ENCODE assay signal across 13 mouse cellular contexts in the genomic region with DNA sequence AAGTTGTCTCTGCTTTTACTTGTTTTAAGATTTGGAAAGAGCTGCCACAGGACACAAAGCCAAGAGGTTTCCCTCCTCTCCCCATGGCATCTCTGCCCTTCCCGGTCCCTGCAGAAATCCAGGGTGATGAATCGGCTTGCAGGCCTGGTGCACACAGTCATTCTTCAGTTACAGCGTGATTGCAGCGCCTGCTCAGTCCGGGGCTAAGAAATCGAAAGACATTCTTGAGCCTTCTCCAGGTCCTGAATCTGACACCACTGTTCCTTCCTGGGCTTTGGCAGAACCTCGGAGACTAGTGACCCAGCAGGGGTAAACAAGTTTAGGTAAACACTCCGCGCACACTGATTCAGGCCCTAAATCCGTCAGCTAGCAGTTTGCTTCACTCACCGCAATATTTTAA.
A peak's percentile ranks its signal among the peaks of the same experiment; 100 is the strongest.
DNase-seq lines count a peak whose midpoint lies in the region; ATAC-seq and TF ChIP-seq lines count a peak whose summit lies in the region.
"Had no signal": no experiment of that assay in that cellular context is flagged by ENCODE, and none has a peak within 500 bp of the region (broad histone marks: within the 10 kb centered on the region; RNA-seq: fewer than 3 reads in every experiment).

No protein-coding gene starts in this region.

- 0 out of 2 replicates have a peak overlapping the region, but pooled peaks have one; percentile 4 for H3K4me2 ChIP-seq in kidney, embryonic 15.5 days

- peaks cover 67% of the 10 kb centered on the region for H3K27me3 ChIP-seq in embryonic facial prominence, embryonic 10.5 days (replicated peaks; ENCODE audit: low read depth, poor library complexity, severe bottlenecking)
- H3K27me3 ChIP-seq in kidney, embryonic 15.5 days, result peaks cover 77% of the 10 kb centered on the region

- intact Hi-C loops in gastrocnemius, adult 2 months (cut with DNase I), result no loop called here
- intact Hi-C loops in gastrocnemius, postnatal 36 days (cut with DNase I), result no loop called here

- TF ChIP-seq CTCF in gastrocnemius, adult 2 months (IDR thresholded peaks at IDR 0.05), result no peak

- no peak overlapping the region for H3K27ac ChIP-seq in gastrocnemius, adult 2 months
- H3K27ac ChIP-seq in embryonic facial prominence, embryonic 10.5 days (replicated peaks), result peak overlapping the region; percentile 72
- peak overlapping the region; percentile 49; the same call in 1 of the 2 replicates for H3K27ac ChIP-seq in kidney, embryonic 15.5 days

- 0 out of 2 replicates have a peak overlapping the region, but pooled peaks have one; percentile 4 for H3K4me3 ChIP-seq in gastrocnemius, adult 2 months
- H3K4me3 ChIP-seq in embryonic facial prominence, embryonic 10.5 days, result no peak overlapping the region
- H3K4me3 ChIP-seq in kidney, embryonic 15.5 days (replicated peaks), result no peak overlapping the region
- H3K4me3 ChIP-seq: megakaryocyte, embryonic 14.5 days had no signal

- H3K4me1 ChIP-seq in embryonic facial prominence, embryonic 10.5 days, result peaks cover 48% of the 10 kb centered on the region
- peaks cover 35% of the 10 kb centered on the region for H3K4me1 ChIP-seq in kidney, embryonic 15.5 days

- 21% methylated on average over 11 of the region's 11 CpGs for WGBS in embryonic facial prominence, embryonic 10.5 days
- 10% methylated on average over 11 of the region's 11 CpGs for WGBS in kidney, embryonic 15.5 days

- H3K9ac ChIP-seq in kidney, embryonic 15.5 days, result no peak overlapping the region

- peaks cover 4% of the 10 kb centered on the region; the same call in 1 of the 2 replicates for H3K9me3 ChIP-seq in embryonic facial prominence, embryonic 10.5 days
- no peaks in the 10 kb centered on the region for H3K9me3 ChIP-seq in kidney, embryonic 15.5 days (replicated peaks)

- DNase-seq in gastrocnemius, adult 2 months, result no peak
- no peak for DNase-seq in gastrocnemius, postnatal 36 days
- DNase-seq in embryonic facial prominence, embryonic 10.5 days (ENCODE audit: low spot score), result peak; percentile 41
- DNase-seq in lung, postnatal 36 days, result peak; percentile 43
- no peak for DNase-seq in frontal cortex, postnatal 14 days (ENCODE audit: low spot score in 2 of 2)
- no peak for DNase-seq in adrenal gland, adult 18-20 months (ENCODE audit: low spot score in 2 of 2)
- DNase-seq in natural killer cell, adult 2 months (ENCODE audit: low spot score in 2 of 2), result no peak
- DNase-seq: adrenal gland, postnatal 14 days; cerebellum, adult 11 months; heart, postnatal 36 days; right cerebral cortex, adult 18-20 months had no signal

- H3K36me3 ChIP-seq in embryonic facial prominence, embryonic 10.5 days (replicated peaks), result no peaks in the 10 kb centered on the region
- H3K36me3 ChIP-seq in kidney, embryonic 15.5 days, result no peaks in the 10 kb centered on the region

- no peak for ATAC-seq in kidney, embryonic 15.5 days (replicated peaks; ENCODE audit: low FRiP score)

Comparison
In these comparisons a context has a peak if more than half of its experiments do, and no peak if none do; other contexts are left out.
1. DNase-seq: peak in embryonic facial prominence, embryonic 10.5 days (single experiment) and lung, postnatal 36 days (single experiment); none in gastrocnemius, adult 2 months (single experiment), gastrocnemius, postnatal 36 days (0 of 2), frontal cortex, postnatal 14 days (0 of 2), adrenal gland, adult 18-20 months (0 of 2) and natural killer cell, adult 2 months (0 of 2).